Mouse (Mus musculus) hindbrain, embryonic 12.5 days (tissue): ENCODE measurements around the gene Hmga2. TPM values are rescaled to one million over a fixed set of nuclear protein-coding genes. Genes with fewer than 3 reads are reported as not detected.

Source experiments
- ATAC-seq: fragments of 200-750 bp; cut with Nextera tagmentation; 2 replicates; pipeline ENCODE4 v1.8.0; 2017; ENCODE audit warnings: moderate TSS enrichment; ENCODE audit not compliant: low FRiP score
- H3K27ac ChIP-seq: fragments of 300-500 bp; sonication (generic); 2 replicates; pipeline ENCODE4 v1.5.1; 2016; ENCODE audit warnings: mild to moderate bottlenecking
- H3K27me3 ChIP-seq: fragments of 300-500 bp; sonication (generic); 2 replicates; pipeline ENCODE4 v1.6.1; 2016; ENCODE audit warnings: mild to moderate bottlenecking
- H3K36me3 ChIP-seq: fragments of 300-500 bp; sonication (generic); 2 replicates; pipeline ENCODE4 v1.6.1; 2016; ENCODE audit warnings: mild to moderate bottlenecking
- H3K4me1 ChIP-seq: fragments of 300-500 bp; sonication (generic); 2 replicates; pipeline ENCODE4 v1.6.1; 2016
- H3K4me2 ChIP-seq: fragments of 300-500 bp; sonication (generic); replicated peaks from 2 replicates; pipeline ENCODE4 v1.6.1; 2016; ENCODE audit warnings: mild to moderate bottlenecking
- H3K4me3 ChIP-seq: fragments of 300-500 bp; sonication (generic); 2 replicates; pipeline ENCODE4 v1.5.1; 2016; ENCODE audit warnings: mild to moderate bottlenecking
- H3K9ac ChIP-seq: fragments of 300-500 bp; sonication (generic); 2 replicates; pipeline ENCODE4 v1.6.1; 2016; ENCODE audit warnings: mild to moderate bottlenecking, moderate library complexity
- H3K9me3 ChIP-seq: fragments of 300-500 bp; sonication (generic); replicated peaks from 2 replicates; pipeline ENCODE4 v1.6.1; 2016; ENCODE audit warnings: mild to moderate bottlenecking
- WGBS: fragments of 180-500 bp; shearing (Covaris S2); methylation state at CpG from one replicate; pipeline ENCODE4 v1.1.7; 2016; 5-methylcytosine and 5-hydroxymethylcytosine counted together
- polyA plus RNA-seq: library from polyadenylated mRNA; unstranded; fragments of >200 nt; fragmentation: Nextera tagmentation; extraction: Ambion mirVana; gene quantifications from 2 replicates; pipeline ENCODE4 v1.2.1, GENCODE M21; 2016

Gene Hmga2
- 26.5 and 33.6 TPM in 2 replicates for polyA plus RNA-seq

DNA sequence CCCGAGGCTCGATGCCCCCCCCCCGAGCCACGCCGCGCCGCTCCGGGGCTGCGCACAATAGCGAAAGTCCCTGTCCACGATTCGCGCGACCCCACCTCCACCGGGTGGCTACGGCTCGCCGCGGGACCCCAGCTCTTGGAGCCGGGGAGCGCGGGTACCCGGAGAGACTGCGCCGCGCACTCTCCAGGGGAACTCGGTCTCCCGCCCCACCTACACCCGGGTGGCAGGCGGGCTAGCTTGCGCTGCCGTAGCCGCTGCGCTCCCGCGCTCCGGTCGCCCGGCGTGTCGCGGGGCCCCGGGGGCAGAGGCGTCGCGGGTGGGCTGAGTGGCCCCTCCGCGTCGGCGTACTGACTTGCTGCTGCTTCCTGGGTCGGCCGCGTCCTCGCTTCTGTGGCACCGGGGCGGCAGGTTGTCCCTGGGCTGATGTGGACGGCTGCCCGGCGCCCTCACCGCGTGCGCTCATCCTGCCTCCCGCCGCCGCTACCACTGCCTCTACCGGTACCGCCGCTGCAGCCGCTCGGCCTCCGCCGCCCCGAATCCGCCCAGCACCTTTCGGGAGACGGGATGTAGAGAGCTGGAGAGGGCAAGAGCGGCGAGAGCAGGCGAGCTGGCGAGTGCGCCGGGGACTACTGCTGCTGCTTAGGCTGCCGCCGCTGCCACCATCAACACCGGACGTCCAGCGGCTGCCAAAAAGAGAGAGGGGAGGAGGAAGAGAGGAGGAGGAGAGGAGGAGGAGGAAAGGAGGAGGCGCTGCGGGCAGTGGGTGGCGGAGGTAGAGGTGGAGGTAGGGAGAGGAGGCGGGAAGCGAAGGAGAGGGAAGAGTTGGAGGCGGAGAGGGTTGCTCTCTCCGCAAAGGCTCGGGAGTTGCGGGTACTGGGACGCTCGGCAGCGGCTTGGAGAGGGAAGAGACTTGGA is at the start of gene Hmga2:
Gene Hmga2 (minus strand): TSS at position 869 of the 915 bp plus-strand sequence.
- Histone ChIP-seq H3K9me3 (no peaks in the 10 kb centered on the region), H3K27me3 (peaks cover 10% of the 10 kb centered on the region; the same call in 1 of the 2 replicates), H3K9ac (peak within 1 kb of the TSS; percentile 89), H3K4me3 (peak within 1 kb of the TSS; percentile 82), H3K27ac (peak within 1 kb of the TSS; percentile 89), H3K4me1 (peaks cover 22% of the 10 kb centered on the region), H3K4me2 (peak within 1 kb of the TSS; percentile 96), H3K36me3 (no peaks in the 10 kb centered on the region)
- whole genome bisulfite sequencing: under 1% methylated on average over 89 of the region's 99 CpGs
- ATAC-seq: peak; percentile 63

DNA sequence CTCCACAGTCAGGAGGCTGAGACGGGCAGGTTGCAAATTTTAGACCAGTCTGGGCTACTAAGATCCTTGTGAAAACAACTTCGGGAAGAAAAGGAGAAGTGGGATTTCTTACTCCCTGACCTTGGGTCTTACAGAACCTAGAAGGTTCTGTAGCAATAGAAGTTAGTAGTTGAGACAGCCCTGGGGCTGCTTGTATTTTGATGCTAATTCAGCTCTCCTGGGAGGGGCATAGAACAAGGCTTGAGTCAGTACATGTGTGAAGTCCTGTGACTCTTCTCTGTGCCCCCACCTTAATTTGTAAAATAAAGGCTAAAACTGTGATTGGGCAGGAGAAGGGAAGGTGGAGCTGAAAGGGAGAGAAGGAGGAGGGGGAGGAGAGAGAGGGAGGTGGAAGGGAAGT is 46.7 kb upstream of the Hmga2 start:
- Histone ChIP-seq H3K4me2 (no peak overlapping the region), H3K4me3 (no peak overlapping the region), H3K27me3 (no peaks in the 10 kb centered on the region), H3K4me1 (no peaks in the 10 kb centered on the region), H3K9ac (no peak overlapping the region), H3K9me3 (no peaks in the 10 kb centered on the region; the same call in 1 of the 2 replicates), H3K27ac (no peak overlapping the region), H3K36me3 (no peaks in the 10 kb centered on the region)
- no peak for ATAC-seq
- 79% methylated on average over 2 of the region's 2 CpGs for WGBS

DNA sequence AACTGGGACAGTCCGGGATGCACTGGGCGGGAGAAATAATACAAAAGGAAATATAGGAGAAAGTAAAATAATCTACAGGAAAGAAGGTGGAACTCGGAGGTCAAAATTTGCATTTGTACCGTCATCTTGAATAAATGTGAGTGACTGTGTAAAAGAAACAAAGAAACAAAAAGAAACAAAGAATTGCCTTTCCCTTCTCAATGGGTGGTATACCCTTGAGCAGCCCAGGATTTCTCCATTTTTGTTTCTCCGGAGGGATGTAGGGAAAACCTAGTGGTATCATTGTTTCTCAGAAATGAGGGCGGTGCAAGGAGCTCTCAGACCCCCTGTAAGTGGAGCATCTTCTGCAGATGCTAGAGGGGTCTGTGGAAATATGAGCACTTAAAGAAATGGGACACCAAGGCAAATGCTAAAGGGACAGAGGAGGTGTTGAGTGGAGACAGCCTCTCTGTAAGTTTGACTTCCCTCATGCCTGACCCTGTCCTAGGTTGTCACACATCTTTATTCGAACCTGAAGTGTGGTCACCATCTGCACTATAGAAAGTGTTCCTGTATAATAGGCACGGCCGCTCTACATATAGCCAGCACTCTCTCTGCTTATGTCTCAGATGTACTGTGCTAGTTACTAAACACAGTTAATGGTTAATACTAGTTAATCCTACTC is 45.8 kb upstream of the Hmga2 start:
- 58% methylated on average over 9 of the region's 9 CpGs for WGBS

DNA sequence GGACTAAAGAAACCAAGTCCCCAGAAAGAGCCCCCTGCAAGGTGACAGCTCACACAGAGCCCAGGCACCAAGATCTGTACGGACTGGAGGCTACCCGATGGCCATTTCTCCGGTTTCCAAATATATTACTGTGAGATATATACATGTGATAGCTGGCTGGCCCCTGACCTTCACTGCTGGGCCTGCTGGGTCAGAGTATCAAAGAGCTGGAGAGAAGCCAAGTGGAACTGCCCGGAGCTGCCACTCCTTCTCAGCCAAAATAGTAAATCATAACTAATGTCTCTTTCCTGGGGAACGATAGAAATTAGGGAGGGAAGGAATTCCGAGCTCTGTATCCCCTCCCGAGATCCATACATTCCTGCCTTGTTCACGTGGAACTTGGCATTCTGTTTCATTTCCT is 40.0 kb upstream of the Hmga2 start:
- H3K4me2 ChIP-seq: no peak overlapping the region
- 52% methylated on average over 8 of the region's 8 CpGs for WGBS
- no peaks in the 10 kb centered on the region for H3K4me1 ChIP-seq
- H3K36me3 ChIP-seq: no peaks in the 10 kb centered on the region
- no peak for ATAC-seq
- H3K27ac ChIP-seq: no peak overlapping the region
- H3K9me3 ChIP-seq: no peaks in the 10 kb centered on the region; the same call in 1 of the 2 replicates
- H3K9ac ChIP-seq: no peak overlapping the region
- H3K4me3 ChIP-seq: no peak overlapping the region
- no peaks in the 10 kb centered on the region for H3K27me3 ChIP-seq

More for the DNA sequence above, 45.8 kb upstream of the Hmga2 start:
- no peaks in the 10 kb centered on the region for H3K36me3 ChIP-seq
- H3K9me3 ChIP-seq: no peaks in the 10 kb centered on the region; the same call in 1 of the 2 replicates
- H3K9ac ChIP-seq: no peak overlapping the region
- H3K27ac ChIP-seq: no peak overlapping the region
- H3K4me2 ChIP-seq: no peak overlapping the region
- H3K4me3 ChIP-seq: no peak overlapping the region
- H3K4me1 ChIP-seq: no peaks in the 10 kb centered on the region
- no peaks in the 10 kb centered on the region for H3K27me3 ChIP-seq
- no peak for ATAC-seq

DNA sequence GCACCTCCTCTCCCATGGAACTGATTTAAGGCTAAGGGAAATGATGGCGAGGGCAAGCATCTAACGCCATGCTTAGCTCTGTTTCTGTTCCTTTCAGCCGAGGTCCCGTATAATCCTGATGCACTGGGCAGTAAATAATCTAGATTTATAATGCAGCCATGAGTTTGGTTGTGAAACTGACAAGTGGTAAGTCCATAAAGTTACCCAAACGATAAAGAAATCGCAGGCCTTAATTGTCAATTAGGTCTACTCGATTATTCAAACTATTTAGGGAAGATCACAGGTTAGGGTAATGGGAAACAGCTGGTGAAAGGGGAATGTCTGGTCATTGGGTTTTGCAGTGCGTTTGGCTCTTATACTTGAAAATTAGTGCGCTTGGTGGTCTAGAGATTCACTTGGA is 37.5 kb upstream of the Hmga2 start:
- Histone ChIP-seq H3K9ac (no peak overlapping the region), H3K9me3 (no peaks in the 10 kb centered on the region), H3K27me3 (no peaks in the 10 kb centered on the region), H3K27ac (no peak overlapping the region), H3K36me3 (no peaks in the 10 kb centered on the region), H3K4me1 (no peaks in the 10 kb centered on the region), H3K4me2 (no peak overlapping the region), H3K4me3 (no peak overlapping the region)
- ATAC-seq: no peak
- WGBS: 74% methylated on average over 9 of the region's 9 CpGs

DNA sequence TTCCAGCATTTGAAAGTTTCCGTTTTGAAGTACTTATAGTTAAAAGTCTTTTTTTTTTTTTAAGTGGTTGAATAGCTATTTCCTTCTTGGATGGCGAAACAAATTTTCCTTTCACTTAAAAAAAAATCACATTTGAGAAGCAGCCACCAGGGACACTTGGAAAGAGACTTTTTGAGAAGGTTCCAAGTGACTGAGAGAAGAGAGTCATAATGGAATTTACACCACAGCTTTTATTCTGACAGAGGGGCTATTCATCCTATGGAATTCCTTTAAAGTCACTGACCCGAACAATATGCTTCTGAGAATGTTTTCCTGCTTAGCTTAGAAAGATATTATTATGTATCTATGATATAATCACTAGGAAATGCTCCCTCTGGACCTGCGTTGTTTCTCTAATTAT is 36.7 kb upstream of the Hmga2 start:
- H3K27me3 ChIP-seq: no peaks in the 10 kb centered on the region
- H3K9ac ChIP-seq: no peak overlapping the region
- H3K4me2 ChIP-seq: no peak overlapping the region
- H3K4me3 ChIP-seq: no peak overlapping the region
- H3K36me3 ChIP-seq: no peaks in the 10 kb centered on the region
- 54% methylated on average over 4 of the region's 4 CpGs for WGBS
- no peak overlapping the region for H3K27ac ChIP-seq
- no peaks in the 10 kb centered on the region for H3K4me1 ChIP-seq
- no peaks in the 10 kb centered on the region for H3K9me3 ChIP-seq
- ATAC-seq: no peak

DNA sequence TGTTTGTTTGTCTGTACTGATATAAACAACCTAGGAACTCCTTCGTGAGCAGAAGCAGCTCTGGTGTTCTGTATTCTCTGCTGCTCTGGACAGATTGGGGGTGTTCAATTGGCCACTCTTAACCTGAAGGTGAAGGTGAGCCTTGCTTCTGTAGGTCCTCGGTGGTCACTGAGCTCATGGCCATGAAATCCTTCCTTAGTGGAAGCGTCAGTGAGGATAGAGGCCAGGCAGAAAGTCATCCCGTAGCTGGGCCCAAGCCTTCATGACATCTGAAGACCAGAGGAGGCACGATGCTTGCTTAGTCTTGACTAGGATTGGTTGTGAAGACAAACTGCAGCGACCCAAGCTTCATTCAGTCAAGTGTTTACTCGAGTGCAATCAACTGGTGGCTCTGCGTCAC is 35.9 kb upstream of the Hmga2 start:
- ATAC-seq: no peak
- no peaks in the 10 kb centered on the region for H3K9me3 ChIP-seq
- WGBS: 90% methylated on average over 8 of the region's 8 CpGs

DNA sequence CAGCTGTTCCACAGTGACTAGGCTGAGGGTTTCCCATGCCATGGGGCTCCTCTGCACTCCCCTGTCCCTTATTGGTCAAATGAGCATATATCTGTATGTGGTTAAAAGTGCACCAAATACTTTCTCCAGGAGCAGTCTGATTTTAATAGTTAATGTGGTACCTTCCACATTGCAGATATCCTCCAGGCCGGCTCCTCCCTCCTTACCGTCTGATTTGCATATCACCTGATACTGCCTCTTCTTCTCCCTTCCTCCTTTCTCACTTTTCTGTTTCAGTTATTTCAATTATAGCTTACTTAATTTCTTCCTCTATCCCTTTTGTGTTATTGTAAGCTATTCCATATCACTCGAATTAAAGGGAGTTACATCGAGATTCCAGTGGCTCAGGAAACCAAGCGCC is 27.7 kb upstream of the Hmga2 start:
- Histone ChIP-seq H3K9me3 (no peaks in the 10 kb centered on the region), H3K27me3 (no peaks in the 10 kb centered on the region), H3K9ac (no peak overlapping the region), H3K4me3 (no peak overlapping the region), H3K27ac (no peak overlapping the region), H3K4me1 (peaks cover 2% of the 10 kb centered on the region; the same call in 1 of the 2 replicates), H3K36me3 (no peaks in the 10 kb centered on the region), H3K4me2 (no peak overlapping the region)
- ATAC-seq: no peak
- 90% methylated on average over 5 of the region's 5 CpGs for WGBS

More for the DNA sequence above, 35.9 kb upstream of the Hmga2 start:
- H3K4me1 ChIP-seq: no peaks in the 10 kb centered on the region
- H3K36me3 ChIP-seq: no peaks in the 10 kb centered on the region
- H3K4me3 ChIP-seq: no peak overlapping the region
- H3K27ac ChIP-seq: no peak overlapping the region
- H3K9ac ChIP-seq: no peak overlapping the region
- no peak overlapping the region for H3K4me2 ChIP-seq
- H3K27me3 ChIP-seq: no peaks in the 10 kb centered on the region

DNA sequence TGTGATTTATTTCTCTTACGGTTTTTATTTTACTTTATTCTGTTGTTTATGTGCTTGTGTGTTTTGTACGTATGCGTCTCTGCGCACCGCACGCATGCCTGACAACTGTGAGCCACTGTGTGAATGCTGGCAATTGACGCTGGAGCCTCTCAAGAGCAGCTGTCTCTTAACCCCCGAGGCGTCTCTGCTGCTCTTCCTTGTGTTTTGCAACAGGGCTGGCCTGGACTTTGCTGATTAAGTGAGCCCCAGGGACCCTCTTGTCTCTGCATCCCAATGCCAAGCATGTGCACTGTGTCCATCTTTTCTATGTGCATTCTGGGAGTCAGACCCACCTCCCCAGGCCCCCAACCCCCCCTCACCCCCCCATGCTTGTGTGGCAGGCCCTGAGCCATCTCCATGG is 24.5 kb upstream of the Hmga2 start:
- ATAC-seq: peak; percentile 66
- Histone ChIP-seq H3K27me3 (no peaks in the 10 kb centered on the region), H3K4me2 (no peak overlapping the region), H3K9me3 (no peaks in the 10 kb centered on the region), H3K4me3 (no peak overlapping the region), H3K36me3 (no peaks in the 10 kb centered on the region), H3K9ac (no peak overlapping the region), H3K4me1 (peaks cover 2% of the 10 kb centered on the region; the same call in 1 of the 2 replicates), H3K27ac (no peak overlapping the region)
- WGBS: 65% methylated on average over 9 of the region's 9 CpGs

DNA sequence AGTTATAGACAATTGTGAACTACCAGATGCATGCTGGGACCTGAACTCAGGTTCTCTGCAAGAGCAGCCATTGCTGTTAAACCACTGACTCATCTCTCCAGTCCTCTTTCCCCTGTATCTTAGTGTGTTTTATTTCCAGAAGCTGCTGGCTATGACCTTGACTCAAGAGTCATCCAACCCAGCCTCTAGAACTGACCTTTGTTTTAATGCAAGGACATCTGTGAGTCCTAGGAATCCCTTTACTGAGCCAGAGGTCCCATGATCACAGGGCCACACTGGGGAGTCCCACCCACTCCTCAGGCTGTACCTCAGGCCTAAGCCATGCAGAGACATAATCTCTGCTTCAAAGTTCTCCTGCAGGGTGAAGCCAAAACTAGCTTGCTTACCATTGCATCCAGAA is 21.8 kb upstream of the Hmga2 start:
- Histone ChIP-seq H3K4me2 (no peak overlapping the region), H3K36me3 (no peaks in the 10 kb centered on the region), H3K27ac (no peak overlapping the region), H3K4me1 (peaks cover 2% of the 10 kb centered on the region; the same call in 1 of the 2 replicates), H3K4me3 (no peak overlapping the region), H3K9ac (no peak overlapping the region), H3K9me3 (no peaks in the 10 kb centered on the region), H3K27me3 (no peaks in the 10 kb centered on the region)
- no peak for ATAC-seq

DNA sequence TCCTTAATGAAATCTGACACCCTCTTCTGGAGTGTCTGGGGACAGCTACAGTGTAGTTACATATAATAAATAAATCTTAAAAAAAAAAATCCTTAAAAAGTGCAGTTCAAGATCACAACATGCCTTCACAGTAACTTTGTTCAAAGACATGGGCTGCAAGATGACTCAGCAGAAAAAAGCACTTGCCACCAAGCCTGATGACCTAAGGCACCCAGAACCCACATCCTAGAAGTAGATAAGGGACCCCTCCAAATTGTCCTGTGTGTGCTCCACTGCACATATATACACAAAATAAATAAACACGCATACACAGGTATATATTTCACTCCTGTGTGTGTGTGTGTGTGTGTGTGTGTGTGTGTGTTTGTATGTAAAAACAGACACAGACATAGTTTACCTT is 18.4 kb upstream of the Hmga2 start:
- no peak for ATAC-seq
- WGBS: 96% methylated on average over 1 of the region's 1 CpGs
- H3K9me3 ChIP-seq: no peaks in the 10 kb centered on the region
- no peaks in the 10 kb centered on the region for H3K36me3 ChIP-seq
- H3K27ac ChIP-seq: no peak overlapping the region
- no peak overlapping the region for H3K4me2 ChIP-seq
- H3K4me3 ChIP-seq: no peak overlapping the region
- no peaks in the 10 kb centered on the region for H3K4me1 ChIP-seq
- no peak overlapping the region for H3K9ac ChIP-seq
- H3K27me3 ChIP-seq: no peaks in the 10 kb centered on the region

DNA sequence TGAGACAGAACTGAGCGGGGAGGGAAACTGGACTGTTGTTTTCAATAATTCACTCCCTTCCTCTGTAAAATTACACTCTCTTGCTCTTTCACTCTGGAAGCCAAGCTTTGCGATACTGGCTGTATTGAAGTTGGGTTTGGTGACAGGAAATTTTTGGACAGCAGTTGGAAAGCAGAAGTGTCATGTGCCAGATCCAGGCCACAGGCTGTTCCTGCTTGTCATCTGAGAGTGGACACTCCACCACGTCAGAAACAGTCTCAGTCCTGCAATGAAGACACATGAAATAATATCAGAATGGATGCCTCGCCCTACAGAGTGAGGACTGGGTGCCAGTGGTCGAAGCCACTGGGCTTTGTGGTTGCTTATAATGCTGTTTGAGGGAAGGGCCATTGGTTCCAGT is 15.2 kb upstream of the Hmga2 start:
- Histone ChIP-seq H3K9me3 (peaks cover 13% of the 10 kb centered on the region), H3K4me3 (no peak overlapping the region), H3K9ac (no peak overlapping the region), H3K36me3 (no peaks in the 10 kb centered on the region), H3K4me2 (no peak overlapping the region), H3K4me1 (no peaks in the 10 kb centered on the region), H3K27me3 (no peaks in the 10 kb centered on the region), H3K27ac (no peak overlapping the region)
- no peak for ATAC-seq
- WGBS: 81% methylated on average over 5 of the region's 5 CpGs
